Mouse (Mus musculus) lung, postnatal 10 days (tissue): ENCODE data around the gene Dusp1.

Experiments
- DNase-seq: peaks from one replicate; pipeline ENCODE4 v3.0.0; 2021

Dusp1 gene

GRCm38 (mm10) chr17:26561651-26562181 is at the start of gene Dusp1:
Gene Dusp1 (minus strand): TSS chr17:26562128.
- DNase-seq = peak; percentile 38

DNA sequence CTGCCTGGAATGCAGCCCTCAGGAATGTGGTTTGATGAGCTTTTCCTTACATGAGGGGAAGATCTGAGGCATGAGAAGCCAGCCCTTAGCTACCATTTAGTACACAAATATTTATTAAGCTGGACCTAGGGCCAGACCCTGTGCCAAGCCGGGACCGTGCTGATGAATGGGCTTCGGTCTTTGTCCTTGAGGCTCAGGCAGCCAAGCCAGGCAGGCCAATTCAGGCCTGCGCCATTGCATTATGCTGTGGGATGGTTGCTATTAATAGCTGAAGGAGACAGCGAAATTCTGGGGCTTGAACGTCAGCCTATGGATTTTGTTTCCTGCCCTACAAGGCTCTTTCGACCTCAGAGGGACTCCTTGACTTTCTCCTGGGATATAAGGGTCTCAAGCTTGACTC is 49.4 kb upstream of the Dusp1 start:
- DNase-seq = peak; percentile 72

DNA sequence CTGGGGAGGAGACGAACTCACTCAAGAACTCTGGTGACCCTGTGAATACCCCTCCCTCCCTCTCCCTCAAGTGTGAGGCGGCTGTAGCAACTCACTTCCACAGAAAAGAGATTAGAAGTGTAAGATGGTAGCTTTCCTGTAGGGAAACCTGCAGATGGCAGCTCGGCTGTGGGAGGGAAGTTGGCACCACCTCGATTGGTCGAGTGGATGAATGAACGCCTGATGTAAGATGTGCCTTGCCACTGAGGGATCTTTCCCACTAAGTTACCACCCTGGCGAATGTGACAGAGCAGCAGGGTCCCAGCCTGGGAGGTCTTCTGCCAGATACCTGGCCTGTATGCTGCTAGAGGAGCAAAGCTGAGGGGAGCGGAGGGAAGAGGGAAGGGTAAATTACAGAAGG is 47.9 kb upstream of the Dusp1 start:
- no peak for DNase-seq

DNA sequence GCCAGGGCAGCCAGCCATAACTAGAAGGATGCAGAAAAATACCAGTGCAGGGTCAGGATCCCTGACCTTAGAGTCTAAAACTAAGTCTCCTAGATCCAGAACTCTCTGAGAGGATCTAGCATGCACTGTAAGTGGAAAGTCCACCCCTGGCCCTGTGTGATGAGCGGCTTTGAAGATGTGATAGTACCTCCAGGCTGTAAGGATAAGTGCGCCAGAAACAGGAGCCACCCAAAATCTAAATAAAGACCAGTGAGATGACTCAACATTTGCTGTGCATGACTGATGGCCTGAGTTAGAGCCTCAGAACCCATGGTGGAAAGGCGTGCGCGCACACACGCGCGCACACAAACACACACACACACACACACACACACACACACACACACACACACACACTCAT is 46.9 kb upstream of the Dusp1 start:
- no peak for DNase-seq

GRCm38 (mm10) chr17:26608348-26608747 is 46.4 kb upstream of the Dusp1 start:
- no peak for DNase-seq

DNA sequence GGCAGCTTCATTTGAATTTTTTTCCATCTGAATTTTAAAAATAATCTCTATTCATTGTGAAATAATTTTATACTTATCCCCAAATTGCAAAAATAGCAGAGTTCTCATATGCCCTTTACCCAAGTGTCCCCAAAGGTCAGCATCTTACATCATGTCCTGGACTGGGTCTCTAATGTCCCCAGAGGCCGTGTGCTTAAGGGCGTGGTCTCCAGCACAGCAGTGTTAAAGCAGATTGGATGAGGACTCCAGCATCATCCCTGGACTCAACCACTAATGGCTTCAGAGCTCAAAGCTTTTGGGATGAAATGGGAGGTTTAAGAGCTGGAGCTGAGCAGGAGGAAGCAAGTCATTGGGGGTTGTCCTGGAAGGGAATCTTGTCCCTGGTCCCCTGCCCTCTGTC is 44.6 kb upstream of the Dusp1 start:
- DNase-seq = no peak

- no peak for DNase-seq
These were observed 43.7 kb upstream of the Dusp1 start for GRCm38 (mm10) chr17:26605636-26606035.

DNA sequence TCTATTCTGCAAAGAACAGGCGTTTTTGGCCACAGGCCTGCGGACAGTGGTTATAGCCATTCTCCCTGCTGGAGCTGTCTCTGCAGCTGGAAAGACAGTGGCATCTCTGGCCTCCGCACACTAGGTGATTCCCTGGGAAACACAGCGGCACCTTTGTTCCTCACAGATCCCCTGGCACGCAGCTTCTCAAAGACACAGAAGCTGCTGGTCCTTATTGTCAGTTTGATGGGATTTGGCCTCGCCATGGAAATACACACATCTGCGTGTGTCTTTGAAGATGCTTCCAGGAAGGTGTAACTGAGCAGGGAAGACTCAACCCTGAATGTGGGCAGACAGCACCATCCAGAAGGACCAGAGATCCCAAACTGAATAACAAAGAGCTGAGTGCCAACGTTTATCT is 41.4 kb upstream of the Dusp1 start:
- DNase-seq = no peak

- peak; percentile 65 for DNase-seq
These were observed 40.5 kb upstream of the Dusp1 start for GRCm38 (mm10) chr17:26602371-26602885.

- DNase-seq = no peak
These were observed 40.0 kb upstream of the Dusp1 start for GRCm38 (mm10) chr17:26601926-26602325.

GRCm38 (mm10) chr17:26601514-26601913 is 39.6 kb upstream of the Dusp1 start:
- peak; percentile 43 for DNase-seq

DNA sequence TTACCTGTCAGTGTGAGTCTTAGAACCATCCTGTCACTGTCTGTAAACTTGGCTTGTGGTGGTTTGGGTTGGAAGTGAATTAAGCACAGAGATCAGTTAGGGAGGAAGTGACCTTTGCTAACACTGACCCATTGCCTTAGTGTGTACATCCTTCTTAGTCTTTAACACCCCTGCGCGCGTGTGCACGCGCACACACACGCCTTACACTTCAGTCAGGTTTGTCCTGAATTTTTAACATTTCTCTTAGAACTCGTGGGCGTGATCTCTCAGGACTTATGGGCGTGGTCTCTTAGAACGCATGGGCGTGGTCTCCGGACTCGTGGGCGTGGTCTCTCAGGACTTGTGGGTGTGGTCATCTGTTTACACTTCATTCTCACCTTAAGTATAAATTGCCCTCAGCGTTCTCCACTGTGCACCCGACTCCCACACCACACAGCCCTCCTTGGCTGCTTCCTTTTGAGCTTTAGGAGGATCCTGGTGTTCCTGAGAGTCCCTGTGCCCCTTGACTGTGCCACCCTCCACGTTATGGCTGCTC is 39.1 kb upstream of the Dusp1 start:
- DNase-seq = peak; percentile 48

DNA sequence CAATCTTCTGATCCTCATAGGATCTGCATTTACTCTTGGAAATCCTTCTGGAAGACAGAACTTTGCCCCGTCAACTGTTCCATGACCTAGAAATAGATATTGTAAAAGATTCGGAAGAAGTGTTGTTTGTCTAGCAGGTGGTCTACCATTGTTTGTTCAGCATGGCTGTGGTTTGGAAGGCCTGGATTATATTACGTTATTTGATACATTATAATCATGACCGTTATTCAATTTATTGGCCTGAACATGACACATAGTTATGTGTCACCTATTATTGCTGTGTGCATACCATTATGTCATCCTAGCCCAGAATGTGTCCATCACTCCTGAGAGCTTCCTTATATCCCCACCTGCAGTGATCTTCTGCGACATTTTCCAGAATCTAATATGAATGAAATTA is 36.9 kb upstream of the Dusp1 start:
- DNase-seq = no peak

- no peak for DNase-seq
These were observed 35.0 kb upstream of the Dusp1 start for GRCm38 (mm10) chr17:26596856-26597481.

DNA sequence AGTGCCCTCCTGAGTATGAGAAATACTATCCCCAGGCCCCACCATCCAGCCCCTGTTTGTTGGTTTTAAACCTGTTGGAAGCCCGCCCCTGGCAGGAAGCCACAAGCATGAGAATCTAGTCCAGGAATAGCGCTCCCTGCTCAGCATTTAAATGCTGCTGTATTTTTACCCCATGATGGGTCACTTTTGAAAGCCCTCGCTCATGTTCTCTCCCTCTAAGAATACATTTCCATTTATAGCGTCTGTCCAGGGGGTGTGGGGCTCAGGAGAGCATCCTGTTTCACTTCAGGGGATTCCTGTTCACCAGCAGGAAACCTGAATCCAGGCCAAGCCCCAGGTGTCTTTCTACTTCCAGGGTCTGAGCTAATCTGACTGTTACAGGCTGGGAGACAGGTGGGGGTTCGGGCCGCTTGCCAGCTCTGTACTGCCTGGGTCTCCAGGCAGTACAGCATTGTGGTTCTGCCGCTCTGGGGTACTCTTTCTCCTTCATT is 34.3 kb upstream of the Dusp1 start:
- DNase-seq = peak; percentile 76

DNA sequence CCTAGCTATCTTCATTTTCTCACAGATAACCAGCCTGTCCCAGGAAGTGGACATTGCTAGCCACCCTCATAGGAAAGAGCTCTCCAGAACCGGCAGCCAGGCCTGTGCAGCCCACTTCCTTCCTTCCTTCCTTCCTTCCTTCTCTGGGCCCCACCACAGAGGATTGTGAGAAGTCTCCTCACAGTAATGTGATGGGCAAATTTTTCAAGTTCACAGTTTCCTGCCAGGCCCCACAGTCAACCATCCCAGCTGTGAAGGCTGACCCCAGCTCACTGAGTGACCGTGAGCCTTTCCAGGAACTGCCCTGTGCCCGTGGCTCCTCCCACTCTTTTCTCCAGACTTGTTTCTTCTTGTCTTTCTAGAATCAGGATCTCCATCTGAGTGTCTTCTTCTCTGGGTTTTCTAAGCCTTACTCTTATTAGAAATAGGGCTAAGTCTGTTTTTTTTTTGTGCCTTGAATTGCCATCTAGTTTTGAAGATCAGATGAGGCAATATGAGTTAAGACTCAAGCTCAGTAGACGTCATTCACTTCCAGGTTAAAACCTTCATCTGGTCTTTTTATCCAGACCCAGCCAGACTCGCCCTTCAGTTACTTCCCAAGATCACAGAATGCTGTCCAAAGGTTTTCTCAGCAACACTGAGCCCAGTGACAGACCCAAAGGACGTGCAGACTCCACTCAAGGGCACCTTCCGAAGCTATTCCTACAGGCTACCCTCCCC is 33.7 kb upstream of the Dusp1 start:
- DNase-seq = peak; percentile 73

GRCm38 (mm10) chr17:26594958-26595357 is 33.0 kb upstream of the Dusp1 start:
- no peak for DNase-seq

DNA sequence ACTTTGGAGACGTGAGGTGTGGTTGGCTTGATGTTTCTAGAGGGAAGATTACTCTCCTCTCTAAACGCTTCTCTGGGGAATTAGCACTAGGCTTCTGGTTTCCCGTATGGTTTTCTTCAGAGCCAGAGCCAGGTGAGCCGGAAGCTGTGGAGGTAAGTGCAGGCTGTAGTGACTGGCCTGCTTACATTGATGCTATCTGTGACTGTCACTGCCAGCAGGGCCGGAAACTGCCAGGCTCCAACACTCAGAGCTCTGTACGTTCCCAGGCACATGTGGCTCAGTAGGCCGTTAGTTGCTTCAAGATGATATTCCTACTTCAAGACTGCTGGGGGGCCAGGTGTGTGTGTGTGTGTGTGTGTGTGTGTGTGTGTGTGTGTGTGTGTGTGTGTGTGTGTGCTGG is 32.2 kb upstream of the Dusp1 start:
- DNase-seq = no peak

DNA sequence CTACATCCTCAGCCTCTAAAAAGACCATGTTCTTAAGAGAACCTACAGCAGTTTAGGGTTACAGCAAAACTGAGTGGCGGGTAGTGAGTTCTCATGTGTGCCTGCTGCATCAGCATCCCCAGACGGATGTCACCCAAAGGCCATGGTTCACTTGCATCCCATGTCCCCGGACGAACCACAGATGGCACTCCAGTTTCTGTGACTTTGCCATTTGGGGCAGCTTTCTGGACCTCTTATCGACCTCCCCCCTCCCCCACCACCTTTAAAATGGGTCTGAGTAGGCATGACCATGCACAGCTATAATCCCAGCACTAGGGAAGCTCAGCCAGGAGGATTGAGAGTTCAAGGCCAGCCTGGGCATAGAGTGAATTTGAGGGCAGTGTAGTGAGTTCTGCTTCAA is 31.3 kb upstream of the Dusp1 start:
- DNase-seq = no peak

DNA sequence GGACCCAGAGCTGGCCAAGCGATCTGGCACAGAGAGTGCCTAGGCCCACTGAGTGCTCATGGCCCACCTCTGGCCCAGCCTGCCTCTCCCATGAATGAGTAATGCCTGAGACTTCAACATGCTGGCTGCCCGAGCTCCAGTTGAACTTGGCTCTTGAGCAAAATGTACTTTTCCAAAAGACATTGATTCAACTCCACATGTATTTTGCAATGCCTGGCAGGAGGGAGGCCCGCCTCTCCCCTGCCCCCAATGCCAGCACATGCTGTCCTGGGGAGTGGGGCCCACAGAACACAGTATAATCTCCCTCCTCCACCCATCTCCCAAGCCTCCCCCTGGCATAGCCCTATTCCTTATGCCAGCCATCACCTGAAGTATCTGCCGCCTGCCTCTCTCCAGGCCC is 30.6 kb upstream of the Dusp1 start:
- peak; percentile 55 for DNase-seq

- no peak for DNase-seq
These were observed 26.1 kb upstream of the Dusp1 start for GRCm38 (mm10) chr17:26587961-26588487.

DNA sequence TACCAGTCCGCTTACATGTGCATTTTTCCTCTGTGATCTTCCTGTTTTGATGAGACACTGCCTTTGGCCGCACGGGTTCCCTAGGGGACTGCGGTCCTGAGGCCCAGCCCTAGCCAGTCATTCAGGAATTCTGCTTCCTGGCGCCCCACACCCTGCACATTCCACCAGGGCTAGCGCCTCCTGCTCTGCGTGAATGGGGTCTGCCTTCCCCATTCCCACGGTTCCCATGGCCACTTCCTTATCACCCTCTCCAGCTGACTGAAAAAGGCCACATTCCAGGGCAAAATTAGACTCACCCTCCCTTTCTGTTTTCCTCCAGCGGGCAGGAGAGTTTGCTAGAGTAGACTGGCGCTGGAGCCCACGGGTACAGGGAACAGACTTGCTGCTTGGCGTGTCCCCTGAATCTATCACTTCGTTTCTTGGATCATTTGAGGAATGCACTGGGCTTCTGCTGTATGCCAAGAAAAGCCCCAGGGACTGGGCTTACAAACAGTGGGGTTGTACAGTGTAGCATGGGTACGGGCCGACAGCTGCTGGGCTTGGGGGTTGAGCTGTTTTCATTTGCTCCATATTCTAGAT is 22.7 kb upstream of the Dusp1 start:
- peak; percentile 91 for DNase-seq

DNA sequence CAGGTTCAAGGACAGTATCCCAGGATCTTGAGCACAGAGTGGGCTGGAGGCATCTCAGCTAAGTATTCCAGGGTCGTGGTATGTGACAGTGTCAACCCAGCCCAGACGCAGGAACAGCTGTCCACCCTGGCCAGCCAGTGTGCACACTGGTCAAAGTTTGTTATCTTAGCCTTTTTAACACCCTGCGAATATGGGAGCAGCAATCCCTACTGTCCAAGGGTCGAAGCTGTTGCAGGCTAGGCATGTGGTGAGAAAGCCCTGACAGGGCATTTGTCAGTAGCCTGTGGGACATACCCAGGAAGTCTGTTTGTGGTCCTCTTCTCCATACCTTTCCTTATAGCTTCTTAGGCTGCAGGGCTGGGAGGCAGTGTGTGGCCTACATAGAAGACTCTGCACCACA is 22.1 kb upstream of the Dusp1 start:
- no peak for DNase-seq
